8 mouse cellular contexts compared by ENCODE assay signal in the genomic region with DNA sequence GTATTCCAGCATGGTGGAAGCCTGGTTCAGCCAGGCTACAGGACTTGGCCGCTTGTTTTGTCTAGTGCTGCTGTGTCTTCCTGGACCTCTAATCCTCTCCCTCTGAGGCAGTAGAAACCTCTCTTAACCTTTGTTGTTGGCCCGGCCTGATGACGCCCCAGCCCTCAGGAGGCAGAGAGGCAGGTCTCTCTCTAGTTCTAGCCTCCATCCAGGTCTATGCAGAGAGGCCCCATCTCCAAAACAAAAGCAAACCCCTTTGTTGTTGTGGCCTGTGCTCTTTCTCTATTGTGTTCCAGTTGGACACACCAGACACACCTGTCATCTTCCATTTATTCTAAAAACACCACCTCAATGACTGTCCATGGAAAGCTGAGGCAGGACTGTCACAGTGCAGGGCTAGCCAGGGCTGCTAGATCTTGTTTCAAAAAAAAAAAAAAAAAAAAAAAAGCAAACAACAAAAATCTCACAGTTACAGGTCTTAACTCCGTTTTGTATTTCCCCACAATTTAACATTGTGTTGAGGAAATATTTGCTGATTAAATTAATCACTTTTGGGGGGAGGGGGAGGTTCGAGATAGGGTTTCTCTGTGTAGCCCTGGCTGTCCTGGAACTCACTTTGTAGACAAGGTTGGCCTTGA. TPM values are rescaled to one million over a fixed set of nuclear protein-coding genes. Genes with fewer than 3 reads are reported as not detected.
DNase-seq lines count a peak whose midpoint lies in the region; ATAC-seq lines count a peak whose summit lies in the region.

No protein-coding gene starts in this region.

- peak overlapping the region; percentile 87 for H3K4me3 ChIP-seq in lung, embryonic 16.5 days (ENCODE audit: low read length)
- H3K4me3 ChIP-seq in limb, embryonic 10.5 days, result peak overlapping the region; percentile 92
- peak overlapping the region; percentile 76 for H3K4me3 ChIP-seq in neural tube, embryonic 14.5 days (ENCODE audit: low read depth, low read length)

- DNase-seq in lung, postnatal 14 days, result no peak
- peak; percentile 20 for DNase-seq in embryo, embryonic 9.5 days (ENCODE audit: extremely low spot score)
- DNase-seq in limb, embryonic 10.5 days (ENCODE audit: low spot score), result no peak
- DNase-seq in adrenal gland, postnatal 36 days, result no peak
- DNase-seq in kidney, postnatal 36 days, result no peak
- no peak for DNase-seq in testis, postnatal 14 days (ENCODE audit: low spot score)

- no peak overlapping the region for H3K27ac ChIP-seq in lung, embryonic 16.5 days (ENCODE audit: low read length)
- peak overlapping the region; percentile 92; the same call in 1 of the 2 replicates for H3K27ac ChIP-seq in limb, embryonic 10.5 days
- no peak overlapping the region for H3K27ac ChIP-seq in neural tube, embryonic 14.5 days (ENCODE audit: low read depth, low read length)

- peak overlapping the region; percentile 89 for H3K4me2 ChIP-seq in lung, embryonic 16.5 days (ENCODE audit: low read depth, low read length)
- H3K4me2 ChIP-seq in neural tube, embryonic 14.5 days (ENCODE audit: low read depth, low read length), result peak overlapping the region; percentile 100

- H3K9me3 ChIP-seq in lung, embryonic 16.5 days (ENCODE audit: control insufficient read depth, low read length), result no peaks in the 10 kb centered on the region
- no peaks in the 10 kb centered on the region for H3K9me3 ChIP-seq in limb, embryonic 10.5 days (replicated peaks)
- H3K9me3 ChIP-seq in neural tube, embryonic 14.5 days (ENCODE audit: control insufficient read depth, low read length), result no peaks in the 10 kb centered on the region

- H3K36me3 ChIP-seq in lung, embryonic 16.5 days (ENCODE audit: control insufficient read depth, insufficient read depth, low read length), result peaks cover 6% of the 10 kb centered on the region
- peaks cover 33% of the 10 kb centered on the region for H3K36me3 ChIP-seq in limb, embryonic 10.5 days
- H3K36me3 ChIP-seq in neural tube, embryonic 14.5 days (ENCODE audit: control insufficient read depth, insufficient read depth, low read length), result no peaks in the 10 kb centered on the region

- WGBS in lung, embryonic 16.5 days, result 6% methylated on average over 5 of the region's 5 CpGs
- 14% methylated on average over 5 of the region's 5 CpGs for WGBS in limb, embryonic 10.5 days
- 20% methylated on average over 5 of the region's 5 CpGs for WGBS in neural tube, embryonic 14.5 days

- peaks cover 25% of the 10 kb centered on the region for H3K4me1 ChIP-seq in lung, embryonic 16.5 days (replicated peaks; ENCODE audit: control insufficient read depth, insufficient read depth, low read length)
- peaks cover 29% of the 10 kb centered on the region for H3K4me1 ChIP-seq in limb, embryonic 10.5 days
- H3K4me1 ChIP-seq in neural tube, embryonic 14.5 days (ENCODE audit: control insufficient read depth, insufficient read depth, low read length), result 0 out of 2 replicates have a peak, but pooled peaks cover 5% of the 10 kb centered on the region

- peak overlapping the region; percentile 90 for H3K9ac ChIP-seq in lung, embryonic 16.5 days (ENCODE audit: low read length)
- H3K9ac ChIP-seq in neural tube, embryonic 14.5 days (replicated peaks; ENCODE audit: low read depth, low read length), result 0 out of 2 replicates have a peak overlapping the region, but pooled peaks have one; percentile 21

- no peak for ATAC-seq in lung, embryonic 16.5 days (ENCODE audit: low read depth)
- ATAC-seq in neural tube, embryonic 14.5 days (ENCODE audit: low read depth), result no peak

- H3K27me3 ChIP-seq in lung, embryonic 16.5 days (ENCODE audit: control insufficient read depth, insufficient read depth, low read depth, low read length), result no peaks in the 10 kb centered on the region
- no peaks in the 10 kb centered on the region for H3K27me3 ChIP-seq in limb, embryonic 10.5 days (ENCODE audit: low read depth, poor library complexity, severe bottlenecking)
- H3K27me3 ChIP-seq in neural tube, embryonic 14.5 days (ENCODE audit: control insufficient read depth, insufficient read depth, low read length), result no peaks in the 10 kb centered on the region

RNA-seq across cellular contexts. Expression of a gene that starts 1.4 kb away (rescaled TPM):
- polyA plus RNA-seq in lung, embryonic 16.5 days (2015; fragmentation: Nextera tagmentation; extraction: Ambion mirVana), result 7.8 and 9.3 TPM in 2 replicates
- polyA plus RNA-seq in limb, embryonic 10.5 days (2016; fragmentation: Nextera tagmentation; extraction: Ambion mirVana), result 19.7 and 20.3 TPM in 2 replicates
- polyA plus RNA-seq in neural tube, embryonic 14.5 days (2014; fragmentation: Nextera tagmentation; extraction: Ambion mirVana), result 0.98 and 1.4 TPM in 2 replicates
- total RNA-seq in adrenal gland, postnatal 36 days (2021), result under 1 TPM; 0.49 to 0.50 TPM

RNA-seq across cellular contexts. Expression of a gene that starts 43.9 kb away (rescaled TPM):
- polyA plus RNA-seq in lung, embryonic 16.5 days (2015; fragmentation: Nextera tagmentation; extraction: Ambion mirVana), result 0.06 and 0.13 TPM in 2 replicates
- polyA plus RNA-seq in limb, embryonic 10.5 days (2016; fragmentation: Nextera tagmentation; extraction: Ambion mirVana), result not detected in 2 replicates
- polyA plus RNA-seq in neural tube, embryonic 14.5 days (2014; fragmentation: Nextera tagmentation; extraction: Ambion mirVana), result 3.9 and 4.0 TPM in 2 replicates
- 10 to 100 TPM; 16.5 to 56.2 TPM for total RNA-seq in adrenal gland, postnatal 36 days (2021)

RNA-seq across cellular contexts. Expression of a gene that starts 54.1 kb away (rescaled TPM):
- polyA plus RNA-seq in lung, embryonic 16.5 days (2015; fragmentation: Nextera tagmentation; extraction: Ambion mirVana), result 3.2 and 3.7 TPM in 2 replicates
- polyA plus RNA-seq in limb, embryonic 10.5 days (2016; fragmentation: Nextera tagmentation; extraction: Ambion mirVana), result 7.2 and 8.5 TPM in 2 replicates
- 1.3 and 2.3 TPM in 2 replicates for polyA plus RNA-seq in neural tube, embryonic 14.5 days (2014; fragmentation: Nextera tagmentation; extraction: Ambion mirVana)
- total RNA-seq in adrenal gland, postnatal 36 days (2021), result 1 to 10 TPM; 4.1 TPM
